15 mouse cellular contexts compared by ENCODE assay signal in genomic region chr2:147190316-147191021, GRCm38 (mm10). TPM values are rescaled to one million over a fixed set of nuclear protein-coding genes. Genes with fewer than 3 reads are reported as not detected.
DNase-seq lines count a peak whose midpoint lies in the region; ATAC-seq and TF ChIP-seq lines count a peak whose summit lies in the region.
"Had no signal": no experiment of that assay in that cellular context is flagged by ENCODE, and none has a peak within 500 bp of the region (broad histone marks: within the 10 kb centered on the region; RNA-seq: fewer than 3 reads in every experiment).

No protein-coding gene starts in this region.

- H3K9ac ChIP-seq in limb, embryonic 11.5 days (ENCODE audit: low read length): no peak overlapping the region
- H3K9ac ChIP-seq in neural tube, embryonic 15.5 days (replicated peaks): no peak overlapping the region
- H3K9ac ChIP-seq in kidney, embryonic 14.5 days (ENCODE audit: low read depth, low read length): no peak overlapping the region
- H3K9ac ChIP-seq: liver, embryonic 14.5 days had no signal

- H3K27ac ChIP-seq in layer of hippocampus, adult 2 months: no peak overlapping the region
- H3K27ac ChIP-seq in limb, embryonic 11.5 days (replicated peaks; ENCODE audit: low read depth, low read length): no peak overlapping the region
- H3K27ac ChIP-seq in neural tube, embryonic 15.5 days (replicated peaks): no peak overlapping the region
- H3K27ac ChIP-seq in kidney, embryonic 14.5 days (ENCODE audit: low read depth, low read length): no peak overlapping the region
- H3K27ac ChIP-seq: liver, embryonic 14.5 days had no signal

- peaks cover 94% of the 10 kb centered on the region for H3K27me3 ChIP-seq in limb, embryonic 11.5 days (ENCODE audit: control insufficient read depth, insufficient read depth, low read length)
- peaks cover 96% of the 10 kb centered on the region for H3K27me3 ChIP-seq in neural tube, embryonic 15.5 days (replicated peaks)
- H3K27me3 ChIP-seq in kidney, embryonic 14.5 days (ENCODE audit: control insufficient read depth, insufficient read depth, low read length): peaks cover 98% of the 10 kb centered on the region

- whole genome bisulfite sequencing in limb, embryonic 11.5 days: 1% methylated on average over 27 of the region's 27 CpGs
- 2% methylated on average over 27 of the region's 27 CpGs for WGBS in neural tube, embryonic 15.5 days
- WGBS in kidney, embryonic 14.5 days: 2% methylated on average over 27 of the region's 27 CpGs

- peaks cover 17% of the 10 kb centered on the region for H3K4me1 ChIP-seq in limb, embryonic 11.5 days (ENCODE audit: control insufficient read depth, insufficient read depth, low read length)
- peaks cover 36% of the 10 kb centered on the region for H3K4me1 ChIP-seq in neural tube, embryonic 15.5 days
- H3K4me1 ChIP-seq in kidney, embryonic 14.5 days (ENCODE audit: control insufficient read depth, insufficient read depth, low read length): peaks cover 9% of the 10 kb centered on the region

- no peaks in the 10 kb centered on the region for H3K9me3 ChIP-seq in limb, embryonic 11.5 days (ENCODE audit: control insufficient read depth, low read length)
- H3K9me3 ChIP-seq in neural tube, embryonic 15.5 days (replicated peaks): no peaks in the 10 kb centered on the region
- H3K9me3 ChIP-seq in kidney, embryonic 14.5 days (ENCODE audit: control insufficient read depth, low read length): no peaks in the 10 kb centered on the region

- no peak overlapping the region for H3K4me2 ChIP-seq in limb, embryonic 11.5 days (ENCODE audit: low read depth, severe bottlenecking)
- peak overlapping the region; percentile 5; the same call in 1 of the 2 replicates for H3K4me2 ChIP-seq in neural tube, embryonic 15.5 days
- H3K4me2 ChIP-seq in kidney, embryonic 14.5 days (replicated peaks; ENCODE audit: low read depth, low read length): no peak overlapping the region

- no peak for ATAC-seq in limb, embryonic 11.5 days (ENCODE audit: insufficient number of reproducible peaks, low FRiP score, low TSS enrichment, low read depth)
- no peak for ATAC-seq in neural tube, embryonic 15.5 days (ENCODE audit: low FRiP score)
- no peak for ATAC-seq in kidney, embryonic 14.5 days (ENCODE audit: low FRiP score, low TSS enrichment)

- TF ChIP-seq CTCF in layer of hippocampus, adult 2 months (conservative IDR thresholded peaks at IDR 0.05): 0 out of 2 replicates have a peak, but pooled peaks have one; percentile 3

- no peak for DNase-seq in layer of hippocampus, adult 2 months (ENCODE audit: low spot score in 2 of 2)
- no peak for DNase-seq in layer of hippocampus, postnatal 14 days (ENCODE audit: low spot score in 2 of 2)
- DNase-seq in limb, embryonic 11.5 days (ENCODE audit: low spot score): peak; percentile 50
- peak; percentile 74 to 87 for DNase-seq in lung, postnatal 4 days
- DNase-seq in frontal cortex, postnatal 25 days (ENCODE audit: low spot score in 2 of 2): no peak
- DNase-seq: heart, adult 11 months; heart, postnatal 36 days; kidney, postnatal 25 days had no signal

- H3K4me3 ChIP-seq in layer of hippocampus, adult 2 months: no peak overlapping the region
- no peak overlapping the region for H3K4me3 ChIP-seq in limb, embryonic 11.5 days (ENCODE audit: low read depth, low read length)
- H3K4me3 ChIP-seq in neural tube, embryonic 15.5 days (replicated peaks): no peak overlapping the region
- H3K4me3 ChIP-seq in kidney, embryonic 14.5 days (ENCODE audit: low read length): no peak overlapping the region
- H3K4me3 ChIP-seq: myocyte had no signal

- no peaks in the 10 kb centered on the region for H3K36me3 ChIP-seq in limb, embryonic 11.5 days (ENCODE audit: control insufficient read depth, insufficient read depth, low read length)
- H3K36me3 ChIP-seq in neural tube, embryonic 15.5 days: no peaks in the 10 kb centered on the region
- no peaks in the 10 kb centered on the region for H3K36me3 ChIP-seq in kidney, embryonic 14.5 days (ENCODE audit: control insufficient read depth, insufficient read depth, low read length)
- H3K36me3 ChIP-seq: G1E had no signal

RNA-seq across cellular contexts. Expression of gene Nkx2-2, which starts 3.6 kb away (rescaled TPM):
- 1 to 10 TPM; 4.6 to 7.0 TPM for total RNA-seq in layer of hippocampus, adult 2 months (2021)
- 10 to 100 TPM; 16.0 to 17.0 TPM for total RNA-seq in layer of hippocampus, postnatal 14 days (2021)
- polyA plus RNA-seq in limb, embryonic 11.5 days (2014; fragmentation: Nextera tagmentation; extraction: Ambion mirVana): 0.07 TPM in 1 of 2 replicates, not detected in the other
- 5.0 and 5.4 TPM in 2 replicates for polyA plus RNA-seq in neural tube, embryonic 15.5 days (2015; fragmentation: Nextera tagmentation; extraction: Ambion mirVana)
- polyA plus RNA-seq in kidney, embryonic 14.5 days (2014; fragmentation: Nextera tagmentation; extraction: Ambion mirVana): not detected in 2 replicates
- total RNA-seq: common myeloid progenitor, adult 5-6 weeks; G1E; heart, postnatal 36 days had no signal
- polyA plus RNA-seq: G1E; myocyte; urinary bladder, adult 2 months had no signal

Comparison
In these comparisons a context has a peak if more than half of its experiments do, and no peak if none do; other contexts are left out.
1. DNase-seq: peak in limb, embryonic 11.5 days (single experiment) and lung, postnatal 4 days (2 of 2); none in layer of hippocampus, adult 2 months (0 of 2), layer of hippocampus, postnatal 14 days (0 of 2) and frontal cortex, postnatal 25 days (0 of 2).